Mouse (Mus musculus) hindbrain, embryonic 12.5 days (tissue): ENCODE measurements around the gene Plekhm1. TPM values are rescaled to one million over a fixed set of nuclear protein-coding genes. Genes with fewer than 3 reads are reported as not detected.

Experiments used
- ATAC-seq: fragments of 200-750 bp; cut with Nextera tagmentation; 2 replicates; pipeline ENCODE4 v1.8.0; 2017; ENCODE audit warnings: moderate TSS enrichment; ENCODE audit not compliant: low FRiP score
- H3K27ac ChIP-seq: fragments of 300-500 bp; sonication (generic); 2 replicates; pipeline ENCODE4 v1.5.1; 2016; ENCODE audit warnings: mild to moderate bottlenecking
- H3K27me3 ChIP-seq: fragments of 300-500 bp; sonication (generic); 2 replicates; pipeline ENCODE4 v1.6.1; 2016; ENCODE audit warnings: mild to moderate bottlenecking
- H3K36me3 ChIP-seq: fragments of 300-500 bp; sonication (generic); 2 replicates; pipeline ENCODE4 v1.6.1; 2016; ENCODE audit warnings: mild to moderate bottlenecking
- H3K4me1 ChIP-seq: fragments of 300-500 bp; sonication (generic); 2 replicates; pipeline ENCODE4 v1.6.1; 2016
- H3K4me2 ChIP-seq: fragments of 300-500 bp; sonication (generic); replicated peaks from 2 replicates; pipeline ENCODE4 v1.6.1; 2016; ENCODE audit warnings: mild to moderate bottlenecking
- H3K4me3 ChIP-seq: fragments of 300-500 bp; sonication (generic); 2 replicates; pipeline ENCODE4 v1.5.1; 2016; ENCODE audit warnings: mild to moderate bottlenecking
- H3K9ac ChIP-seq: fragments of 300-500 bp; sonication (generic); 2 replicates; pipeline ENCODE4 v1.6.1; 2016; ENCODE audit warnings: mild to moderate bottlenecking, moderate library complexity
- H3K9me3 ChIP-seq: fragments of 300-500 bp; sonication (generic); replicated peaks from 2 replicates; pipeline ENCODE4 v1.6.1; 2016; ENCODE audit warnings: mild to moderate bottlenecking
- WGBS: fragments of 180-500 bp; shearing (Covaris S2); methylation state at CpG from one replicate; pipeline ENCODE4 v1.1.7; 2016; 5-methylcytosine and 5-hydroxymethylcytosine counted together
- polyA plus RNA-seq: library from polyadenylated mRNA; unstranded; fragments of >200 nt; fragmentation: Nextera tagmentation; extraction: Ambion mirVana; gene quantifications from 2 replicates; pipeline ENCODE4 v1.2.1, GENCODE M21; 2016

The Plekhm1 gene
- polyA plus RNA-seq, 1 experiment from 2014 or later: 11.5 TPM

GRCm38 (mm10) chr11:103370397-103371221 lies 41.9 kb downstream of the Plekhm1 start:
- WGBS: 92% methylated on average over 9 of the region's 9 CpGs
- no peak overlapping the region for H3K9ac ChIP-seq
- H3K4me2 ChIP-seq: no peak overlapping the region
- H3K4me1 ChIP-seq: peaks cover 4% of the 10 kb centered on the region
- H3K27me3 ChIP-seq: peaks cover 8% of the 10 kb centered on the region
- H3K36me3 ChIP-seq: peaks cover 56% of the 10 kb centered on the region
- H3K27ac ChIP-seq: no peak overlapping the region
- H3K9me3 ChIP-seq: no peaks in the 10 kb centered on the region
- no peak for ATAC-seq
- H3K4me3 ChIP-seq: no peak overlapping the region

- ATAC-seq: no peak
- Histone ChIP-seq H3K36me3 (peaks cover 37% of the 10 kb centered on the region), H3K27me3 (peaks cover 59% of the 10 kb centered on the region)
Measured at GRCm38 (mm10) chr11:103365530-103365929, 47.0 kb downstream of the Plekhm1 start.

GRCm38 (mm10) chr11:103365022-103365421 lies 47.5 kb downstream of the Plekhm1 start:
- Histone ChIP-seq H3K27ac (no peak overlapping the region), H3K36me3 (peaks cover 32% of the 10 kb centered on the region), H3K4me2 (no peak overlapping the region), H3K4me1 (peaks cover 33% of the 10 kb centered on the region), H3K9me3 (no peaks in the 10 kb centered on the region), H3K27me3 (peaks cover 64% of the 10 kb centered on the region), H3K4me3 (no peak overlapping the region), H3K9ac (no peak overlapping the region)
- WGBS: 84% methylated on average over 3 of the region's 3 CpGs
- ATAC-seq: no peak

More at GRCm38 (mm10) chr11:103365530-103365929, 47.0 kb downstream of the Plekhm1 start:
- Histone ChIP-seq H3K27ac (no peak overlapping the region), H3K4me3 (no peak overlapping the region), H3K9me3 (no peaks in the 10 kb centered on the region), H3K9ac (no peak overlapping the region), H3K4me1 (peaks cover 28% of the 10 kb centered on the region), H3K4me2 (no peak overlapping the region)
- WGBS: 93% methylated on average over 4 of the region's 4 CpGs

- H3K4me3 ChIP-seq: no peak overlapping the region
- ATAC-seq: no peak
Measured at GRCm38 (mm10) chr11:103364335-103364734, 48.2 kb downstream of the Plekhm1 start.

GRCm38 (mm10) chr11:103363214-103364148 lies 49.0 kb downstream of the Plekhm1 start, which contains the start of gene Arhgap27:
Gene Arhgap27, minus strand, starts transcription at chr11:103363692.
- Histone ChIP-seq H3K9ac (peak within 1 kb of the TSS; percentile 57), H3K27me3 (peaks cover 77% of the 10 kb centered on the region), H3K4me1 (peaks cover 36% of the 10 kb centered on the region), H3K9me3 (no peaks in the 10 kb centered on the region), H3K4me2 (peak within 1 kb of the TSS; percentile 60), H3K36me3 (peaks cover 27% of the 10 kb centered on the region), H3K4me3 (peak within 1 kb of the TSS; percentile 37), H3K27ac (0 out of 2 replicates have a peak within 1 kb of the TSS, but pooled peaks have one; percentile 4)
- 2% methylated on average over 35 of the region's 35 CpGs for WGBS
- ATAC-seq: no peak

More at GRCm38 (mm10) chr11:103364335-103364734, 48.2 kb downstream of the Plekhm1 start:
- H3K4me1 ChIP-seq: peaks cover 34% of the 10 kb centered on the region
- H3K36me3 ChIP-seq: peaks cover 27% of the 10 kb centered on the region
- no peak overlapping the region for H3K4me2 ChIP-seq
- no peak overlapping the region for H3K27ac ChIP-seq
- no peak overlapping the region for H3K9ac ChIP-seq
- H3K9me3 ChIP-seq: no peaks in the 10 kb centered on the region
- 51% methylated on average over 5 of the region's 5 CpGs for WGBS
- H3K27me3 ChIP-seq: peaks cover 71% of the 10 kb centered on the region

- Histone ChIP-seq H3K27ac (0 out of 2 replicates have a peak overlapping the region, but pooled peaks have one; percentile 4), H3K36me3 (peaks cover 21% of the 10 kb centered on the region), H3K27me3 (peaks cover 85% of the 10 kb centered on the region), H3K4me1 (peaks cover 36% of the 10 kb centered on the region), H3K9me3 (no peaks in the 10 kb centered on the region), H3K9ac (peak overlapping the region; percentile 57), H3K4me3 (peak overlapping the region; percentile 37), H3K4me2 (peak overlapping the region; percentile 60)
- 0 out of 2 replicates have a peak, but pooled peaks have one; percentile 14 for ATAC-seq
- WGBS: under 1% methylated on average over 32 of the region's 33 CpGs
Measured at GRCm38 (mm10) chr11:103362521-103363181, 49.8 kb downstream of the Plekhm1 start.

- 0 out of 2 replicates have a peak overlapping the region, but pooled peaks have one; percentile 5 for H3K4me3 ChIP-seq
- no peak overlapping the region for H3K9ac ChIP-seq
- H3K27ac ChIP-seq: no peak overlapping the region
Measured at GRCm38 (mm10) chr11:103362054-103362432, 50.4 kb downstream of the Plekhm1 start.

GRCm38 (mm10) chr11:103361396-103362053 lies 51.0 kb downstream of the Plekhm1 start:
- Histone ChIP-seq H3K4me2 (peak overlapping the region; percentile 60; the same call in 1 of the 2 replicates), H3K27ac (no peak overlapping the region), H3K4me1 (peaks cover 36% of the 10 kb centered on the region), H3K27me3 (peaks cover 95% of the 10 kb centered on the region), H3K36me3 (peaks cover 10% of the 10 kb centered on the region), H3K9me3 (no peaks in the 10 kb centered on the region), H3K9ac (no peak overlapping the region), H3K4me3 (peak overlapping the region; percentile 5; the same call in 1 of the 2 replicates)
- no peak for ATAC-seq
- WGBS: 2% methylated on average over 25 of the region's 25 CpGs

More at GRCm38 (mm10) chr11:103362054-103362432, 50.4 kb downstream of the Plekhm1 start:
- Histone ChIP-seq H3K27me3 (peaks cover 91% of the 10 kb centered on the region), H3K4me1 (peaks cover 36% of the 10 kb centered on the region), H3K9me3 (no peaks in the 10 kb centered on the region), H3K4me2 (peak overlapping the region; percentile 60; the same call in 1 of the 2 replicates), H3K36me3 (peaks cover 15% of the 10 kb centered on the region)
- 0% methylated on average over 13 of the region's 13 CpGs for WGBS
- no peak for ATAC-seq

GRCm38 (mm10) chr11:103360661-103361081 lies 51.8 kb downstream of the Plekhm1 start:
- 0 out of 2 replicates have a peak, but pooled peaks have one; percentile 6 for ATAC-seq

GRCm38 (mm10) chr11:103359841-103360641 lies 52.4 kb downstream of the Plekhm1 start:
- peak overlapping the region; percentile 78 for H3K4me2 ChIP-seq
- H3K36me3 ChIP-seq: no peaks in the 10 kb centered on the region
- H3K4me1 ChIP-seq: peaks cover 47% of the 10 kb centered on the region
- no peak overlapping the region for H3K27ac ChIP-seq
- WGBS: 2% methylated on average over 60 of the region's 60 CpGs
- peak overlapping the region; percentile 47 for H3K4me3 ChIP-seq
- H3K9me3 ChIP-seq: no peaks in the 10 kb centered on the region
- peaks cover 91% of the 10 kb centered on the region for H3K27me3 ChIP-seq
- peak; percentile 44; the same call in 1 of the 2 replicates for ATAC-seq
- peak overlapping the region; percentile 63 for H3K9ac ChIP-seq

More at GRCm38 (mm10) chr11:103360661-103361081, 51.8 kb downstream of the Plekhm1 start:
- Histone ChIP-seq H3K36me3 (0 out of 2 replicates have a peak, but pooled peaks cover 1% of the 10 kb centered on the region), H3K27me3 (peaks cover 96% of the 10 kb centered on the region), H3K9ac (peak overlapping the region; percentile 63), H3K4me2 (peak overlapping the region; percentile 78), H3K4me3 (peak overlapping the region; percentile 47), H3K4me1 (peaks cover 42% of the 10 kb centered on the region), H3K27ac (no peak overlapping the region), H3K9me3 (no peaks in the 10 kb centered on the region)
- 4% methylated on average over 47 of the region's 48 CpGs for WGBS
